Mouse (Mus musculus) E14TG2a.4 (cell line): ENCODE results near the gene Tbc1d4.

ENCODE experiments used
- CTCF ChIP-seq: conservative IDR thresholded peaks from 2 replicates; pipeline ENCODE4 v1.5.1; 2014; ENCODE audit warnings: low read length
- POU5F1 ChIP-seq: IDR thresholded peaks from 2 replicates; pipeline ENCODE4 v1.6.1; 2014; ENCODE audit warnings: low read length, borderline replicate concordance

- no peak for TF ChIP-seq CTCF
- no peak for TF ChIP-seq POU5F1
Observed at GRCm38 (mm10) chr14:101529194-101529593, 79.8 kb downstream of the Tbc1d4 start.
